Mouse (Mus musculus): Measurements from ENCODE around the gene Pxn. TPM values are rescaled to one million over a fixed set of nuclear protein-coding genes. Genes with fewer than 3 reads are reported as not detected.

Gene Pxn
- polyA plus RNA-seq, 1 experiment from 2014 or later = 23.4 TPM

GRCm38 (mm10) chr5:115586166-115586565 lies 79.7 kb downstream of the Pxn start:
- H3K36me3 ChIP-seq = peaks cover 97% of the 10 kb centered on the region
- H3K4me1 ChIP-seq (replicated peaks) = no peaks in the 10 kb centered on the region
- no peak overlapping the region for H3K27ac ChIP-seq
- H3K9ac ChIP-seq = no peak overlapping the region
- no peak overlapping the region for H3K4me3 ChIP-seq
- no peak for ATAC-seq (ENCODE audit: low FRiP score)
- no peaks in the 10 kb centered on the region for H3K27me3 ChIP-seq
- 75% methylated on average over 15 of the region's 15 CpGs for WGBS
- H3K9me3 ChIP-seq = peaks cover 12% of the 10 kb centered on the region
- no peak overlapping the region for H3K4me2 ChIP-seq

- WGBS = 90% methylated on average over 2 of the region's 2 CpGs
These were observed 80.3 kb downstream of the Pxn start for GRCm38 (mm10) chr5:115586780-115587179.

GRCm38 (mm10) chr5:115591028-115591427 lies 84.6 kb downstream of the Pxn start:
- Histone ChIP-seq H3K27me3 (no peaks in the 10 kb centered on the region), H3K9me3 (no peaks in the 10 kb centered on the region), H3K4me2 (no peak overlapping the region), H3K4me1 (replicated peaks) (no peaks in the 10 kb centered on the region), H3K27ac (no peak overlapping the region), H3K36me3 (peaks cover 97% of the 10 kb centered on the region), H3K4me3 (no peak overlapping the region), H3K9ac (no peak overlapping the region)
- 91% methylated on average over 11 of the region's 11 CpGs for WGBS
- no peak for ATAC-seq (ENCODE audit: low FRiP score)

More at GRCm38 (mm10) chr5:115586780-115587179, 80.3 kb downstream of the Pxn start:
- H3K36me3 ChIP-seq = peaks cover 97% of the 10 kb centered on the region
- no peak overlapping the region for H3K4me3 ChIP-seq
- H3K9ac ChIP-seq = no peak overlapping the region
- peaks cover 12% of the 10 kb centered on the region for H3K9me3 ChIP-seq
- no peaks in the 10 kb centered on the region for H3K4me1 ChIP-seq (replicated peaks)
- H3K4me2 ChIP-seq = no peak overlapping the region
- ATAC-seq (ENCODE audit: low FRiP score) = no peak
- H3K27me3 ChIP-seq = no peaks in the 10 kb centered on the region
- H3K27ac ChIP-seq = no peak overlapping the region

- Histone ChIP-seq H3K4me2 (no peak overlapping the region), H3K4me1 (replicated peaks) (no peaks in the 10 kb centered on the region)
These were observed 85.0 kb downstream of the Pxn start for GRCm38 (mm10) chr5:115591506-115591905.

GRCm38 (mm10) chr5:115603561-115603960 lies 97.1 kb downstream of the Pxn start:
- Histone ChIP-seq H3K27me3 (no peaks in the 10 kb centered on the region), H3K4me3 (no peak overlapping the region), H3K9me3 (no peaks in the 10 kb centered on the region), H3K4me1 (replicated peaks) (no peaks in the 10 kb centered on the region), H3K36me3 (peaks cover 85% of the 10 kb centered on the region), H3K9ac (no peak overlapping the region), H3K4me2 (no peak overlapping the region), H3K27ac (no peak overlapping the region)
- no peak for ATAC-seq (ENCODE audit: low FRiP score)
- 96% methylated on average over 6 of the region's 6 CpGs for WGBS

More at GRCm38 (mm10) chr5:115591506-115591905, 85.0 kb downstream of the Pxn start:
- Histone ChIP-seq H3K36me3 (peaks cover 97% of the 10 kb centered on the region), H3K9ac (no peak overlapping the region), H3K9me3 (no peaks in the 10 kb centered on the region), H3K27ac (no peak overlapping the region), H3K4me3 (no peak overlapping the region), H3K27me3 (no peaks in the 10 kb centered on the region)
- 93% methylated on average over 2 of the region's 2 CpGs for WGBS
- no peak for ATAC-seq (ENCODE audit: low FRiP score)

Small RNA genes lying within 50 kb of the gene (microRNA-seq; reads per million reads assigned to microRNA genes)
- not detected for gene Mir7029

Other genes starting within 250 kb of the Pxn start
- 156 and 160 TPM in 2 replicates for gene Rnf10, start 233.8 kb upstream of the Pxn start, polyA plus RNA-seq (2015; fragmentation: Nextera tagmentation; extraction: Ambion mirVana)
- gene Coq5, start 227.0 kb upstream of the Pxn start, polyA plus RNA-seq (2015; fragmentation: Nextera tagmentation; extraction: Ambion mirVana) = 53.1 and 56.5 TPM in 2 replicates
- gene Dynll1, start 205.7 kb upstream of the Pxn start, polyA plus RNA-seq (2015; fragmentation: Nextera tagmentation; extraction: Ambion mirVana) = 1,285 and 1,377 TPM in 2 replicates
- 165 and 181 TPM in 2 replicates for gene Srsf9, start 179.5 kb upstream of the Pxn start, polyA plus RNA-seq (2015; fragmentation: Nextera tagmentation; extraction: Ambion mirVana)
- gene Gatc, start 165.5 kb upstream of the Pxn start, polyA plus RNA-seq (2015; fragmentation: Nextera tagmentation; extraction: Ambion mirVana) = 31.8 and 32.6 TPM in 2 replicates
- gene Triap1, start 165.5 kb upstream of the Pxn start, polyA plus RNA-seq (2015; fragmentation: Nextera tagmentation; extraction: Ambion mirVana) = 51.7 and 57.6 TPM in 2 replicates
- gene Cox6a1, start 157.7 kb upstream of the Pxn start, polyA plus RNA-seq (2015; fragmentation: Nextera tagmentation; extraction: Ambion mirVana) = 1,031 and 1,095 TPM in 2 replicates
- 71.8 and 76.9 TPM in 2 replicates for gene Msi1, start 77.1 kb upstream of the Pxn start, polyA plus RNA-seq (2015; fragmentation: Nextera tagmentation; extraction: Ambion mirVana)
- gene Pla2g1b, start 40.4 kb upstream of the Pxn start, polyA plus RNA-seq (2015; fragmentation: Nextera tagmentation; extraction: Ambion mirVana) = not detected in 2 replicates
- gene Sirt4, start 22.0 kb upstream of the Pxn start, polyA plus RNA-seq (2015; fragmentation: Nextera tagmentation; extraction: Ambion mirVana) = 30.0 TPM in 2 replicates
- 895 and 907 TPM in 2 replicates for gene Rplp0, start 52.8 kb downstream of the Pxn start, polyA plus RNA-seq (2015; fragmentation: Nextera tagmentation; extraction: Ambion mirVana)
- 42.2 and 42.4 TPM in 2 replicates for gene Gcn1l1, start 58.6 kb downstream of the Pxn start, polyA plus RNA-seq (2015; fragmentation: Nextera tagmentation; extraction: Ambion mirVana)
- gene Rab35, start 125.2 kb downstream of the Pxn start, polyA plus RNA-seq (2015; fragmentation: Nextera tagmentation; extraction: Ambion mirVana) = 17.1 and 17.8 TPM in 2 replicates
- 28.3 and 33.1 TPM in 2 replicates for gene Bicdl1, start 224.9 kb downstream of the Pxn start, polyA plus RNA-seq (2015; fragmentation: Nextera tagmentation; extraction: Ambion mirVana)

All from hindbrain, embryonic 13.5 days (tissue).